Mouse (Mus musculus): ENCODE measurements around the gene Glipr1l2. TPM values are rescaled to one million over a fixed set of nuclear protein-coding genes. Genes with fewer than 3 reads are reported as not detected.
"Not testable (repeated sequence)": the region's sequence is repeated elsewhere in the genome, so short reads cannot be mapped to it uniquely, and the experiment has no call there.

Glipr1l2 gene
- not detected in 2 replicates for polyA plus RNA-seq (2016; fragmentation: Nextera tagmentation; extraction: Ambion mirVana)

GRCm38 (mm10) chr10:112083157-112083556, at the start of gene Glipr1l2:
TSS of gene Glipr1l2 (plus strand) at chr10:112083354.
- no peak for ATAC-seq (ENCODE audit: low FRiP score, low read depth)
- H3K4me3 ChIP-seq = no peak within 1 kb of the TSS
- no peaks in the 10 kb centered on the region for H3K9me3 ChIP-seq
- no peak within 1 kb of the TSS for H3K4me2 ChIP-seq (replicated peaks)
- no peaks in the 10 kb centered on the region for H3K36me3 ChIP-seq
- 96% methylated on average over 14 of the region's 14 CpGs for WGBS
- H3K27me3 ChIP-seq = no peaks in the 10 kb centered on the region
- no peak within 1 kb of the TSS for H3K9ac ChIP-seq (replicated peaks)
- no peak within 1 kb of the TSS for H3K27ac ChIP-seq (replicated peaks)
- H3K4me1 ChIP-seq = no peaks in the 10 kb centered on the region

- H3K9me3 ChIP-seq; H3K9ac ChIP-seq (replicated peaks); H3K27me3 ChIP-seq; H3K4me2 ChIP-seq (replicated peaks); H3K4me3 ChIP-seq; ATAC-seq (ENCODE audit: low FRiP score, low read depth); H3K4me1 ChIP-seq; H3K36me3 ChIP-seq; H3K27ac ChIP-seq (replicated peaks): not testable (repeated sequence)
- WGBS = 84% methylated on average over 9 of the region's 9 CpGs
Measured at GRCm38 (mm10) chr10:112043523-112043922, 39.6 kb upstream of the Glipr1l2 start.

- not testable (repeated sequence) for H3K27me3 ChIP-seq; H3K4me1 ChIP-seq; H3K9ac ChIP-seq (replicated peaks); H3K9me3 ChIP-seq; H3K4me3 ChIP-seq; H3K27ac ChIP-seq (replicated peaks); H3K4me2 ChIP-seq (replicated peaks); H3K36me3 ChIP-seq
- WGBS = 60% methylated on average over 13 of the region's 14 CpGs
- ATAC-seq (ENCODE audit: low FRiP score, low read depth) = peak; percentile 52; the same call in 1 of the 2 replicates
Measured at GRCm38 (mm10) chr10:112044283-112044682, 38.9 kb upstream of the Glipr1l2 start.

- ATAC-seq (ENCODE audit: low FRiP score, low read depth) = no peak
Measured at GRCm38 (mm10) chr10:112051220-112051619, 31.9 kb upstream of the Glipr1l2 start.

GRCm38 (mm10) chr10:112051956-112052355, 31.2 kb upstream of the Glipr1l2 start:
- not testable (repeated sequence) for H3K4me2 ChIP-seq (replicated peaks); H3K27ac ChIP-seq (replicated peaks); H3K9ac ChIP-seq (replicated peaks); H3K27me3 ChIP-seq; H3K9me3 ChIP-seq; ATAC-seq (ENCODE audit: low FRiP score, low read depth); H3K4me3 ChIP-seq; H3K4me1 ChIP-seq; H3K36me3 ChIP-seq
- WGBS = 80% methylated on average over 2 of the region's 2 CpGs

More at GRCm38 (mm10) chr10:112051220-112051619, 31.9 kb upstream of the Glipr1l2 start:
- H3K27me3 ChIP-seq = no peaks in the 10 kb centered on the region
- H3K27ac ChIP-seq (replicated peaks) = no peak overlapping the region
- H3K36me3 ChIP-seq = no peaks in the 10 kb centered on the region
- no peak overlapping the region for H3K9ac ChIP-seq (replicated peaks)
- H3K4me1 ChIP-seq = no peaks in the 10 kb centered on the region
- H3K4me3 ChIP-seq = no peak overlapping the region
- H3K4me2 ChIP-seq (replicated peaks) = no peak overlapping the region
- no peaks in the 10 kb centered on the region for H3K9me3 ChIP-seq

- H3K27ac ChIP-seq (replicated peaks) = no peak within 1 kb of the TSS
- H3K9me3 ChIP-seq = no peaks in the 10 kb centered on the region
- H3K27me3 ChIP-seq = no peaks in the 10 kb centered on the region
- H3K9ac ChIP-seq (replicated peaks) = no peak within 1 kb of the TSS
- WGBS = 40% methylated on average over 14 of the region's 14 CpGs
- no peaks in the 10 kb centered on the region for H3K4me1 ChIP-seq
- H3K36me3 ChIP-seq = no peaks in the 10 kb centered on the region
- no peak within 1 kb of the TSS for H3K4me3 ChIP-seq
- ATAC-seq (ENCODE audit: low FRiP score, low read depth) = peak; percentile 98
- H3K4me2 ChIP-seq (replicated peaks) = no peak within 1 kb of the TSS
Measured at GRCm38 (mm10) chr10:112059702-112060582, 23.2 kb upstream of the Glipr1l2 start, which contains the start of gene Glipr1l1. TSS of gene Glipr1l1 (plus strand) at chr10:112060189.

GRCm38 (mm10) chr10:112060583-112060934, 22.6 kb upstream of the Glipr1l2 start:
- 83% methylated on average over 6 of the region's 6 CpGs for WGBS
- H3K27ac ChIP-seq (replicated peaks); H3K4me3 ChIP-seq; H3K9me3 ChIP-seq; H3K27me3 ChIP-seq; H3K9ac ChIP-seq (replicated peaks); H3K4me1 ChIP-seq; H3K4me2 ChIP-seq (replicated peaks); H3K36me3 ChIP-seq: not testable (repeated sequence)
- peak; percentile 14; the same call in 1 of the 2 replicates for ATAC-seq (ENCODE audit: low FRiP score, low read depth)

- Histone ChIP-seq H3K4me3 (no peak overlapping the region), H3K27me3 (no peaks in the 10 kb centered on the region), H3K27ac (replicated peaks) (no peak overlapping the region), H3K9ac (replicated peaks) (no peak overlapping the region), H3K4me1 (no peaks in the 10 kb centered on the region), H3K4me2 (replicated peaks) (no peak overlapping the region), H3K9me3 (no peaks in the 10 kb centered on the region), H3K36me3 (no peaks in the 10 kb centered on the region)
- WGBS = 56% methylated on average over 2 of the region's 2 CpGs
- ATAC-seq (ENCODE audit: low FRiP score, low read depth) = no peak
Measured at GRCm38 (mm10) chr10:112080044-112080443, 3.1 kb upstream of the Glipr1l2 start.

GRCm38 (mm10) chr10:112105785-112106184, 22.6 kb downstream of the Glipr1l2 start:
- peak; percentile 44; the same call in 1 of the 2 replicates for ATAC-seq (ENCODE audit: low FRiP score, low read depth)
- not testable (repeated sequence) for H3K4me3 ChIP-seq; H3K27me3 ChIP-seq; H3K4me1 ChIP-seq; H3K27ac ChIP-seq (replicated peaks); H3K9me3 ChIP-seq; H3K9ac ChIP-seq (replicated peaks); H3K4me2 ChIP-seq (replicated peaks); H3K36me3 ChIP-seq
- WGBS = 3% methylated on average over 5 of the region's 5 CpGs

- Histone ChIP-seq H3K27ac (replicated peaks) (no peak overlapping the region), H3K9me3 (no peaks in the 10 kb centered on the region), H3K4me3 (no peak overlapping the region), H3K36me3 (no peaks in the 10 kb centered on the region), H3K27me3 (no peaks in the 10 kb centered on the region), H3K9ac (replicated peaks) (no peak overlapping the region), H3K4me2 (replicated peaks) (no peak overlapping the region), H3K4me1 (no peaks in the 10 kb centered on the region)
- WGBS = 93% methylated on average over 7 of the region's 7 CpGs
- no peak for ATAC-seq (ENCODE audit: low FRiP score, low read depth)
Measured at GRCm38 (mm10) chr10:112110401-112110800, 27.2 kb downstream of the Glipr1l2 start.

GRCm38 (mm10) chr10:112125090-112125489, 41.9 kb downstream of the Glipr1l2 start:
- H3K9ac ChIP-seq (replicated peaks); H3K4me3 ChIP-seq; H3K4me1 ChIP-seq; H3K36me3 ChIP-seq; H3K9me3 ChIP-seq; H3K4me2 ChIP-seq (replicated peaks); ATAC-seq (ENCODE audit: low FRiP score, low read depth); H3K27me3 ChIP-seq; H3K27ac ChIP-seq (replicated peaks): not testable (repeated sequence)
- WGBS = 67% methylated on average over 2 of the region's 2 CpGs

- not testable (repeated sequence) for H3K4me1 ChIP-seq; H3K27ac ChIP-seq (replicated peaks); H3K4me2 ChIP-seq (replicated peaks); H3K27me3 ChIP-seq; H3K4me3 ChIP-seq; H3K9me3 ChIP-seq; ATAC-seq (ENCODE audit: low FRiP score, low read depth); H3K36me3 ChIP-seq; H3K9ac ChIP-seq (replicated peaks)
- 80% methylated on average over 6 of the region's 6 CpGs for WGBS
Measured at GRCm38 (mm10) chr10:112127682-112128230, 44.6 kb downstream of the Glipr1l2 start.
